19 mouse cellular contexts compared by ENCODE assay signal in the genomic region with DNA sequence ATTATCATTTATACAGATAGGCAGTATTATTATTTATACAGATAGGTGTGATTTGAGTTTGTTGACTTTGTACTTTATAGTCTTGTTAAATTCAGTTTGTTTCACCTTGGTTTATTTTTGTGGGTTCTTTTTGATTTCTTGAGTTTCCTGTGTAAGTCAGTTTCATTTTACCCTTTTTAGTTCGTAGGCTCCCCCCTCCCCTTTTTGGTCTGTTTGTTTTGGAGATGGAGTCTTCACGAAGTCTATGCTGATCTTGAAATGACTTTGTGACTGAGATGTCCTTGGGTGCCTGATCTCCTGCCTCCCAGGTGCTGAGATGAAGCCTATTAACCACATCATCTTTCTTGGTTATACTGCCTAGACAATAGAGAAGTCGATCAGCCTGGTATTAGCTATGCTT.
"Had no signal": no experiment of that assay in that cellular context is flagged by ENCODE, and none has a peak within 500 bp of the region (broad histone marks: within the 10 kb centered on the region; RNA-seq: fewer than 3 reads in every experiment).

No protein-coding gene starts in this region.

- DNase-seq: lung, adult 18-20 months; lung, embryonic 14.5 days; lung, postnatal 10 days; lung, postnatal 4 days; midbrain, embryonic 14.5 days; retina, postnatal 1 day; right cerebral cortex, adult 18-20 months; right cerebral cortex, postnatal 25 days; thymus, adult 2 months; thymus, postnatal 25 days; thymus, postnatal 4 days had no signal

- H3K27ac ChIP-seq: midbrain, embryonic 10.5 days; midbrain, embryonic 12.5 days; neural tube, embryonic 13.5 days; neural tube, embryonic 15.5 days; stomach, embryonic 15.5 days; stomach, postnatal 0 days had no signal

- H3K9me3 ChIP-seq: midbrain, embryonic 10.5 days; midbrain, embryonic 12.5 days; neural tube, embryonic 13.5 days; neural tube, embryonic 15.5 days; stomach, embryonic 15.5 days had no signal

- H3K4me3 ChIP-seq: midbrain, embryonic 10.5 days; midbrain, embryonic 12.5 days; myocyte; neural tube, embryonic 13.5 days; neural tube, embryonic 15.5 days; stomach, embryonic 15.5 days had no signal

- H3K27me3 ChIP-seq: midbrain, embryonic 12.5 days; neural tube, embryonic 13.5 days; neural tube, embryonic 15.5 days; stomach, embryonic 15.5 days had no signal

- H3K4me2 ChIP-seq: lung, embryonic 14.5 days; midbrain, embryonic 12.5 days; neural tube, embryonic 13.5 days; neural tube, embryonic 15.5 days; stomach, embryonic 15.5 days had no signal

- ATAC-seq: midbrain, embryonic 16.5 days had no signal

- H3K9ac ChIP-seq: lung, embryonic 14.5 days; midbrain, embryonic 12.5 days; neural tube, embryonic 13.5 days; neural tube, embryonic 15.5 days; stomach, embryonic 15.5 days had no signal

- H3K36me3 ChIP-seq: stomach, embryonic 15.5 days had no signal

- H3K4me1 ChIP-seq: midbrain, embryonic 10.5 days; midbrain, embryonic 12.5 days; neural tube, embryonic 13.5 days; neural tube, embryonic 15.5 days; stomach, embryonic 15.5 days had no signal
